20 mouse cellular contexts compared by ENCODE assay signal in genomic region chr1:153572271-153573043, GRCm38 (mm10). TPM values are rescaled to one million over a fixed set of nuclear protein-coding genes. Genes with fewer than 3 reads are reported as not detected.
A peak's percentile ranks its signal among the peaks of the same experiment; 100 is the strongest.
DNase-seq lines count a peak whose midpoint lies in the region; ATAC-seq and TF ChIP-seq lines count a peak whose summit lies in the region.
"Had no signal": no experiment of that assay in that cellular context is flagged by ENCODE, and none has a peak within 500 bp of the region (broad histone marks: within the 10 kb centered on the region; RNA-seq: fewer than 3 reads in every experiment).

No protein-coding gene starts in this region.

- H3K9me3 ChIP-seq in embryonic facial prominence, embryonic 14.5 days (ENCODE audit: control insufficient read depth, low read length) = no peaks in the 10 kb centered on the region
- no peaks in the 10 kb centered on the region for H3K9me3 ChIP-seq in embryonic facial prominence, embryonic 10.5 days
- no peaks in the 10 kb centered on the region for H3K9me3 ChIP-seq in lung, embryonic 14.5 days (ENCODE audit: low read depth, low read length)
- H3K9me3 ChIP-seq: embryonic facial prominence, embryonic 13.5 days; forebrain, embryonic 10.5 days; hindbrain, embryonic 12.5 days; limb, embryonic 15.5 days had no signal

- H3K79me2 ChIP-seq in C2C12 (ENCODE audit: control insufficient read depth, insufficient read depth) = no peaks in the 10 kb centered on the region

- H3K79me3 ChIP-seq in C2C12 (ENCODE audit: low read depth) = no peaks in the 10 kb centered on the region

- H3K9ac ChIP-seq in embryonic facial prominence, embryonic 14.5 days (ENCODE audit: low read depth, low read length) = no peak overlapping the region
- no peak overlapping the region for H3K9ac ChIP-seq in lung, embryonic 14.5 days
- H3K9ac ChIP-seq: embryonic facial prominence, embryonic 13.5 days; hindbrain, embryonic 12.5 days; limb, embryonic 15.5 days had no signal

- H3K4me1 ChIP-seq in embryonic facial prominence, embryonic 14.5 days (ENCODE audit: control insufficient read depth, insufficient read depth, low read length) = no peaks in the 10 kb centered on the region
- no peaks in the 10 kb centered on the region for H3K4me1 ChIP-seq in embryonic facial prominence, embryonic 10.5 days
- H3K4me1 ChIP-seq in lung, embryonic 14.5 days (ENCODE audit: insufficient read depth) = no peaks in the 10 kb centered on the region
- H3K4me1 ChIP-seq: embryonic facial prominence, embryonic 13.5 days; forebrain, embryonic 10.5 days; hindbrain, embryonic 12.5 days had no signal

- H3K36me3 ChIP-seq in embryonic facial prominence, embryonic 14.5 days (ENCODE audit: control insufficient read depth, insufficient read depth, low read length) = no peaks in the 10 kb centered on the region
- H3K36me3 ChIP-seq in embryonic facial prominence, embryonic 10.5 days (replicated peaks) = no peaks in the 10 kb centered on the region
- H3K36me3 ChIP-seq in lung, embryonic 14.5 days (ENCODE audit: insufficient read depth) = no peaks in the 10 kb centered on the region
- no peaks in the 10 kb centered on the region for H3K36me3 ChIP-seq in C2C12 (ENCODE audit: control insufficient read depth, insufficient read depth)
- H3K36me3 ChIP-seq: embryonic facial prominence, embryonic 13.5 days; forebrain, embryonic 10.5 days; hindbrain, embryonic 12.5 days; limb, embryonic 15.5 days had no signal

- ATAC-seq in embryonic facial prominence, embryonic 14.5 days (ENCODE audit: low read depth) = no peak; the same call in 1 of the 2 replicates
- peak; percentile 63; the same call in 1 of the 2 replicates for ATAC-seq in lung, embryonic 14.5 days (ENCODE audit: insufficient read depth)
- ATAC-seq: midbrain, embryonic 16.5 days had no signal

- no peak overlapping the region for H3K4me2 ChIP-seq in embryonic facial prominence, embryonic 14.5 days (ENCODE audit: low read depth, low read length)
- no peak overlapping the region for H3K4me2 ChIP-seq in lung, embryonic 14.5 days
- H3K4me2 ChIP-seq: embryonic facial prominence, embryonic 13.5 days; hindbrain, embryonic 12.5 days; limb, embryonic 15.5 days had no signal

- H3K27ac ChIP-seq in embryonic facial prominence, embryonic 14.5 days (replicated peaks; ENCODE audit: low read depth, low read length) = no peak overlapping the region
- H3K27ac ChIP-seq in embryonic facial prominence, embryonic 10.5 days (replicated peaks) = no peak overlapping the region
- H3K27ac ChIP-seq in lung, embryonic 14.5 days (ENCODE audit: low read depth) = no peak overlapping the region
- H3K27ac ChIP-seq: embryonic facial prominence, embryonic 13.5 days; forebrain, embryonic 10.5 days; hindbrain, embryonic 12.5 days had no signal

- TF ChIP-seq CTCF in lung, embryonic 14.5 days (IDR thresholded peaks at IDR 0.05; ENCODE audit: low read depth) = no peak
- TF ChIP-seq CTCF in C2C12 (IDR thresholded peaks at IDR 0.05; ENCODE audit: control insufficient read depth, insufficient read depth, insufficient read length) = no peak

- H3K27me3 ChIP-seq in embryonic facial prominence, embryonic 14.5 days (replicated peaks; ENCODE audit: control insufficient read depth, insufficient read depth, low read length) = no peaks in the 10 kb centered on the region
- H3K27me3 ChIP-seq in embryonic facial prominence, embryonic 10.5 days (replicated peaks; ENCODE audit: low read depth, poor library complexity, severe bottlenecking) = no peaks in the 10 kb centered on the region
- no peaks in the 10 kb centered on the region for H3K27me3 ChIP-seq in lung, embryonic 14.5 days (ENCODE audit: insufficient read depth, low read length)
- no peaks in the 10 kb centered on the region for H3K27me3 ChIP-seq in C2C12 (ENCODE audit: control insufficient read depth, insufficient read depth, insufficient read length)
- H3K27me3 ChIP-seq: CH12.LX; embryonic facial prominence, embryonic 13.5 days; hindbrain, embryonic 12.5 days; limb, embryonic 15.5 days had no signal

- no peak overlapping the region for H3ac ChIP-seq in C2C12 (ENCODE audit: control insufficient read depth, insufficient read length, low read depth)

- DNase-seq in embryonic facial prominence, embryonic 14.5 days (ENCODE audit: low spot score) = peak; percentile 71
- DNase-seq in embryonic facial prominence, embryonic 10.5 days (ENCODE audit: low spot score) = no peak
- peak; percentile 71 for DNase-seq in lung, embryonic 14.5 days
- DNase-seq in lung, postnatal 25 days (ENCODE audit: low spot score) = no peak
- DNase-seq in fibroblast of lung, adult 2 months (ENCODE audit: low read depth) = peak; percentile 73
- no peak for DNase-seq in adrenal gland, adult 2 months
- DNase-seq in heart, postnatal 4 days = no peak
- DNase-seq: adrenal gland, adult 8-10 months; cerebellum, adult 9-11 months; kidney, adult 8-10 months; layer of hippocampus, postnatal 36 days; thymus, postnatal 36 days had no signal

- WGBS in embryonic facial prominence, embryonic 14.5 days = 60% methylated on average over 4 of the region's 4 CpGs
- WGBS in embryonic facial prominence, embryonic 10.5 days = 77% methylated on average over 4 of the region's 4 CpGs
- WGBS in lung, embryonic 14.5 days = 50% methylated on average over 4 of the region's 4 CpGs

- no peak overlapping the region for H3K4me3 ChIP-seq in embryonic facial prominence, embryonic 14.5 days (ENCODE audit: low read depth, low read length)
- H3K4me3 ChIP-seq in embryonic facial prominence, embryonic 10.5 days = no peak overlapping the region
- H3K4me3 ChIP-seq in lung, embryonic 14.5 days (ENCODE audit: low read depth, low read length) = no peak overlapping the region
- no peak overlapping the region for H3K4me3 ChIP-seq in C2C12 (ENCODE audit: insufficient read depth, poor library complexity, severe bottlenecking)
- H3K4me3 ChIP-seq: embryonic facial prominence, embryonic 13.5 days; forebrain, embryonic 10.5 days; hindbrain, embryonic 12.5 days; limb, embryonic 15.5 days had no signal

TF ChIP-seq in C2C12, 6 proteins besides CTCF, POLR2A, EP300 and RAD21:
- TF ChIP-seq MYOG (IDR thresholded peaks at IDR 0.05; ENCODE audit: control insufficient read depth, extremely low read depth, insufficient read length) (no peak), FOSL1 (IDR thresholded peaks at IDR 0.05; ENCODE audit: insufficient read depth, low read length, poor library complexity, severe bottlenecking) (no peak), USF1 (IDR thresholded peaks at IDR 0.05; ENCODE audit: low read depth) (no peak), CEBPB (IDR thresholded peaks at IDR 0.05; ENCODE audit: low read depth) (peak; percentile 91)
TF ChIP-seq in C2C12: peak in this region for 1.

RNA-seq across cellular contexts. Expression of gene Npl, which starts 22.6 kb away (rescaled TPM):
- 14.9 and 15.4 TPM in 2 replicates for polyA plus RNA-seq in embryonic facial prominence, embryonic 14.5 days (2014; fragmentation: Nextera tagmentation; extraction: Ambion mirVana)
- 6.7 and 7.8 TPM in 2 replicates for polyA plus RNA-seq in embryonic facial prominence, embryonic 10.5 days (2016; fragmentation: Nextera tagmentation; extraction: Ambion mirVana)
- 7.6 and 8.1 TPM in 2 replicates for polyA plus RNA-seq in lung, embryonic 14.5 days (2014; fragmentation: Nextera tagmentation; extraction: Ambion mirVana)
- polyA plus RNA-seq in C2C12 (2012; fragmentation: generic; extraction: Trizol) = 0.26 TPM
- 1 to 10 TPM; 2.9 to 8.3 TPM for total RNA-seq in adrenal gland, adult 2 months (2021)
- polyA plus RNA-seq in adrenal gland, adult 2 months (2012; rRNA removed) = 0.15 and 0.16 TPM in 2 replicates
- 1 to 10 TPM; 2.5 to 3.9 TPM for total RNA-seq in heart, postnatal 4 days (2021)
- total RNA-seq: MEL had no signal

Comparison
In these comparisons a context has a peak if more than half of its experiments do, and no peak if none do; other contexts are left out.
1. DNase-seq: peak in embryonic facial prominence, embryonic 14.5 days (single experiment), lung, embryonic 14.5 days (single experiment) and fibroblast of lung, adult 2 months (single experiment); none in embryonic facial prominence, embryonic 10.5 days (single experiment), lung, postnatal 25 days (single experiment), adrenal gland, adult 2 months (single experiment) and heart, postnatal 4 days (single experiment).